Mouse (Mus musculus): ENCODE measurements at regions not wholly inside any gene's neighbourhood (a gene's known extent, or its start where the extent isn't known, plus 50 kb on each side); places are given as distances from the start of the nearest gene placed in this dataset.

GRCm38 (mm10) chr16:24341736-24342135 is 51.6 kb upstream of the Lpp start:
- no peak overlapping the region for H3K27ac ChIP-seq (ENCODE audit: control insufficient read depth, insufficient read depth, low read depth, low read length, poor library complexity)
- TF ChIP-seq POLR2A (IDR thresholded peaks at IDR 0.05; ENCODE audit: borderline replicate concordance, control insufficient read depth, low read depth, low read length) (no peak), CTCF (IDR thresholded peaks at IDR 0.05; ENCODE audit: control insufficient read depth, insufficient read depth, low read length) (no peak)
- no peak overlapping the region for H3K4me3 ChIP-seq (replicated peaks; ENCODE audit: control insufficient read depth, low read depth, low read length)
- 79% methylated on average over 7 of the region's 7 CpGs for WGBS
- H3K4me1 ChIP-seq (ENCODE audit: control insufficient read depth, insufficient read depth, low read length): no peaks in the 10 kb centered on the region; the same call in none of the 2 replicates

- H3K4me3 ChIP-seq (replicated peaks; ENCODE audit: control insufficient read depth, low read depth, low read length): no peak overlapping the region
- TF ChIP-seq POLR2A (IDR thresholded peaks at IDR 0.05; ENCODE audit: borderline replicate concordance, control insufficient read depth, low read depth, low read length) (no peak), CTCF (IDR thresholded peaks at IDR 0.05; ENCODE audit: control insufficient read depth, insufficient read depth, low read length) (no peak)
- H3K27ac ChIP-seq (ENCODE audit: control insufficient read depth, insufficient read depth, low read depth, low read length, poor library complexity): no peak overlapping the region
- 76% methylated on average over 7 of the region's 7 CpGs for WGBS
- H3K4me1 ChIP-seq (ENCODE audit: control insufficient read depth, insufficient read depth, low read length): no peaks in the 10 kb centered on the region; the same call in 1 of the 2 replicates
These were observed 52.7 kb upstream of the Lpp start for GRCm38 (mm10) chr16:24340646-24341045.

GRCm38 (mm10) chr16:24339320-24340265 is 53.7 kb upstream of the Lpp start:
- Histone ChIP-seq H3K27ac (ENCODE audit: control insufficient read depth, insufficient read depth, low read depth, low read length, poor library complexity) (no peak overlapping the region), H3K4me1 (ENCODE audit: control insufficient read depth, insufficient read depth, low read length) (no peaks in the 10 kb centered on the region; the same call in 1 of the 2 replicates), H3K4me3 (replicated peaks; ENCODE audit: control insufficient read depth, low read depth, low read length) (no peak overlapping the region)
- WGBS: 53% methylated on average over 10 of the region's 10 CpGs
- TF ChIP-seq CTCF (IDR thresholded peaks at IDR 0.05; ENCODE audit: control insufficient read depth, insufficient read depth, low read length): no peak
- no peak for TF ChIP-seq POLR2A (IDR thresholded peaks at IDR 0.05; ENCODE audit: borderline replicate concordance, control insufficient read depth, low read depth, low read length)

GRCm38 (mm10) chr16:24338404-24338803 is 54.9 kb upstream of the Lpp start:
- H3K27ac ChIP-seq (ENCODE audit: control insufficient read depth, insufficient read depth, low read depth, low read length, poor library complexity): no peak overlapping the region
- TF ChIP-seq CTCF (IDR thresholded peaks at IDR 0.05; ENCODE audit: control insufficient read depth, insufficient read depth, low read length): no peak
- no peak for TF ChIP-seq POLR2A (IDR thresholded peaks at IDR 0.05; ENCODE audit: borderline replicate concordance, control insufficient read depth, low read depth, low read length)
- H3K4me1 ChIP-seq (ENCODE audit: control insufficient read depth, insufficient read depth, low read length): no peaks in the 10 kb centered on the region; the same call in 1 of the 2 replicates
- 66% methylated on average over 7 of the region's 7 CpGs for WGBS
- H3K4me3 ChIP-seq (replicated peaks; ENCODE audit: control insufficient read depth, low read depth, low read length): no peak overlapping the region

- TF ChIP-seq CTCF (IDR thresholded peaks at IDR 0.05; ENCODE audit: control insufficient read depth, insufficient read depth, low read length): no peak
- WGBS: 82% methylated on average over 2 of the region's 2 CpGs
These were observed 58.9 kb upstream of the Lpp start for GRCm38 (mm10) chr16:24334389-24334788.

GRCm38 (mm10) chr16:24331446-24332020 is 61.8 kb upstream of the Lpp start:
- H3K4me3 ChIP-seq (replicated peaks; ENCODE audit: control insufficient read depth, low read depth, low read length): no peak overlapping the region
- no peak overlapping the region for H3K27ac ChIP-seq (ENCODE audit: control insufficient read depth, insufficient read depth, low read depth, low read length, poor library complexity)
- 88% methylated on average over 13 of the region's 13 CpGs for WGBS
- TF ChIP-seq CTCF (IDR thresholded peaks at IDR 0.05; ENCODE audit: control insufficient read depth, insufficient read depth, low read length) (no peak), POLR2A (IDR thresholded peaks at IDR 0.05; ENCODE audit: borderline replicate concordance, control insufficient read depth, low read depth, low read length) (no peak)
- no peaks in the 10 kb centered on the region for H3K4me1 ChIP-seq (ENCODE audit: control insufficient read depth, insufficient read depth, low read length)

More at GRCm38 (mm10) chr16:24334389-24334788, 58.9 kb upstream of the Lpp start:
- Histone ChIP-seq H3K4me3 (replicated peaks; ENCODE audit: control insufficient read depth, low read depth, low read length) (no peak overlapping the region), H3K4me1 (ENCODE audit: control insufficient read depth, insufficient read depth, low read length) (no peaks in the 10 kb centered on the region), H3K27ac (ENCODE audit: control insufficient read depth, insufficient read depth, low read depth, low read length, poor library complexity) (no peak overlapping the region)

GRCm38 (mm10) chr16:24326571-24326970 is 66.7 kb upstream of the Lpp start:
- H3K4me1 ChIP-seq (ENCODE audit: control insufficient read depth, insufficient read depth, low read length): no peaks in the 10 kb centered on the region
- no peak for TF ChIP-seq CTCF (IDR thresholded peaks at IDR 0.05; ENCODE audit: control insufficient read depth, insufficient read depth, low read length)
- TF ChIP-seq POLR2A (IDR thresholded peaks at IDR 0.05; ENCODE audit: borderline replicate concordance, control insufficient read depth, low read depth, low read length): no peak
- no peak overlapping the region for H3K27ac ChIP-seq (ENCODE audit: control insufficient read depth, insufficient read depth, low read depth, low read length, poor library complexity)
- 77% methylated on average over 4 of the region's 4 CpGs for WGBS
- H3K4me3 ChIP-seq (replicated peaks; ENCODE audit: control insufficient read depth, low read depth, low read length): no peak overlapping the region

GRCm38 (mm10) chr16:24326046-24326445 is 67.3 kb upstream of the Lpp start:
- H3K27ac ChIP-seq (ENCODE audit: control insufficient read depth, insufficient read depth, low read depth, low read length, poor library complexity): no peak overlapping the region

More at GRCm38 (mm10) chr16:24326046-24326445, 67.3 kb upstream of the Lpp start:
- H3K4me3 ChIP-seq (replicated peaks; ENCODE audit: control insufficient read depth, low read depth, low read length): no peak overlapping the region
- no peak for TF ChIP-seq CTCF (IDR thresholded peaks at IDR 0.05; ENCODE audit: control insufficient read depth, insufficient read depth, low read length)
- no peak for TF ChIP-seq POLR2A (IDR thresholded peaks at IDR 0.05; ENCODE audit: borderline replicate concordance, control insufficient read depth, low read depth, low read length)
- H3K4me1 ChIP-seq (ENCODE audit: control insufficient read depth, insufficient read depth, low read length): no peaks in the 10 kb centered on the region
- WGBS: 84% methylated on average over 5 of the region's 5 CpGs
